Mouse (Mus musculus): ENCODE results near the gene Lrig1.

Gene Lrig1

DNA sequence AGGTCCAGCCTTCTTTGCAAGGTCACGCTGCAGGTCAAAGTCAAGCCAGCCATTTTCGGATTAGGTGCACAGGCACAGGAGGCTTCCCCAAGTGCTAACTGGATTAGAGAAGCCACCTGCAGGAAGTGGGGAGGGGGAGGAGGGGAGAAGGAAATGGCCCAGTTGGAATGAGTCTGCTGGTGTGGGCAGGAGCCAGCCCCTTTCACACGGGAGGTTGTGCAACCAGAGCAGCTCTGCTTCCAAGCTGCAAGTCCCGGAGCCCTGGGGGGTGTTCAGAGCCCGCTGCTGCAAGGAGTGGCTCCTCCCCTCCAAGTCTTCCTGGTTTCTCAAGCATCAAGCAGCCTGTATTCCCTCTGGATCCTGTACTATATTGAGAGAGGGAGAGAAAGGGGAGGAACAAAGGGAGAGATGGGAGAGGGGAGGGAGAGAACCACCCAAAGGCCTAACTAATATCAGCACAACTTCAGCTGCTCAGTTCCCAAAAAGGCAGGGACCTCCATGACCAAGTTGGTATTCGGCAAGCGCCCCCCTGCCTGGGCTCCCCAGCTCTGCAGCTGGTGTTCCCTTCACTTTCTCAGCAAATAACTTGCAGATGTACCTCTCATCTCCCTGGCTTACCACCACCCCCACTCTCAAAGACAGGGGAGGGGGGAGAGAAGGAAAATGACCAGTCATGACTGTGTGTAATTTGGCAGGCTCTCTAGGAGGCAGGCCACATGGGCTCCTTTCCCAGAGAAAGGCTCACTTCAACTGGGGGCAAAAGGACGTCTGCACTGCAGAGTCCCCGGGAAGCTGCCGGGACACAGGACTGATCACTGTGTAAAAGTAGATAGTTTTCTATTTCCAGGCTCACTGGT is 52.2 kb downstream of the Lrig1 start:
- no peak for DNase-seq (ENCODE audit: low spot score in 2 of 2)

- DNase-seq (ENCODE audit: low spot score in 2 of 2) = no peak
These were observed 53.1 kb downstream of the Lrig1 start for GRCm38 (mm10) chr6:94646902-94647301.

- no peak for DNase-seq (ENCODE audit: low spot score in 2 of 2)
These were observed 53.6 kb downstream of the Lrig1 start for GRCm38 (mm10) chr6:94646274-94646863.

DNA sequence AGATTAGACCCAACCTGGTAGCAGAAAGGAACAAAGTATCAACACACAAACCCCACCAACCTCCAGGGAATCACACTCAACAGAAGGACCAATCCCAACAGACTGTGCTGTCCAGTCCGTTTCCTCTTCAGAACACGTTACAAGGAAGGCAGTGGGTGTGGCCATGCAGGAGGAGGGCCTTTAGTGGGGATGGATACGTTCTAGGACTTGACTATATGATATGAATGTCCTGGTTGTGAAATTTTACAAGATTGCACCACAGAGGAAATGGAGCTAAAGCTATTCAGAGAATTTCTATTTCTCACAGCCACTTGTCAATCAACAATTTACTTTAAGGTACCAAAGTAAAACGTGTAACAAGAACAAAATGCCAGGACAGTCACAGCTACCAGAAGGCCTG is 54.2 kb downstream of the Lrig1 start:
- no peak for DNase-seq (ENCODE audit: low spot score in 2 of 2)

DNA sequence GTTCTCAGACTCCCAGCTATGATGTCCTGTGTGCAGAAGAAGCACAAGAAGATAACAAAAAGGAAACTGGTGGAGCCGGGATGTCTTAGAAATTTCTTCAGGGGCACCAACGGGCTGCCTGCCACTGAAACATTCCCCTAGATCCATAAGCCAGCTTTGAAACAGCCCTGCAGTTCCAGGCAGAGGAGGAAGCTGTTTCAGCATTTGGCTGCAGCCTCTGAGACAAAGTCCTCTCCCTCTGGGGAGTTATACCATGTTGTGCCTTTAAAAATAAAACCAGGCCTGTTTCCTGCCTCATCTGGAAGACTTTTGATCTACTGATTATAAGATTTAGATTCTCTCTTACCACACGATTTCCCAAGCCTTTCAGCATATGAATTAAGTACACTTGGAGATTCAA is 55.3 kb downstream of the Lrig1 start:
- DNase-seq (ENCODE audit: low spot score in 2 of 2) = no peak

- DNase-seq (ENCODE audit: low spot score in 2 of 2) = no peak
These were observed 56.0 kb downstream of the Lrig1 start for GRCm38 (mm10) chr6:94643989-94644388.

- no peak for DNase-seq (ENCODE audit: low spot score in 2 of 2)
These were observed 57.9 kb downstream of the Lrig1 start for GRCm38 (mm10) chr6:94642048-94642447.

GRCm38 (mm10) chr6:94640297-94640696 is 59.7 kb downstream of the Lrig1 start:
- DNase-seq (ENCODE audit: low spot score in 2 of 2) = no peak

- peak in 1 of 2 experiments; percentile 15 for DNase-seq (ENCODE audit: low spot score in 2 of 2)
These were observed 62.9 kb downstream of the Lrig1 start for GRCm38 (mm10) chr6:94637024-94637434.

DNA sequence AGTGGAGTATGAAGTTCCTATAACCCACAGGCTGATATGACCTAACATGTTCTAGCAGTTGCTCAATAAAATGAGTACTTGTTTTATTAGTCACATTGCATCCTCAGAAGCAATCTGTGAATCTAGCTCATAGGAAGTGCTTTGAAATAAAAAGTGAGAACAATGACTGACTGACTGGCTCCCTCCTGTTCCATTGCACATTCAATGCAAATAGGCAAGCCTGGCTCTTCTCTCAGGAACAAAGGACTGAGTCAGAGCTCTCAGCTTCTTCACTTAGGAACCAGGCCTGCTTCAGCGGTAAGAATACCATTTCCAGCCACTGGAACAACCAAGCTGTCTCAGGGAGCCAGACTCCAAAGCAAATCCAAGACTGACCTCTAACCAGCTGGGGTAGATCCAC is 64.6 kb downstream of the Lrig1 start:
- DNase-seq (ENCODE audit: low spot score in 2 of 2) = no peak

DNA sequence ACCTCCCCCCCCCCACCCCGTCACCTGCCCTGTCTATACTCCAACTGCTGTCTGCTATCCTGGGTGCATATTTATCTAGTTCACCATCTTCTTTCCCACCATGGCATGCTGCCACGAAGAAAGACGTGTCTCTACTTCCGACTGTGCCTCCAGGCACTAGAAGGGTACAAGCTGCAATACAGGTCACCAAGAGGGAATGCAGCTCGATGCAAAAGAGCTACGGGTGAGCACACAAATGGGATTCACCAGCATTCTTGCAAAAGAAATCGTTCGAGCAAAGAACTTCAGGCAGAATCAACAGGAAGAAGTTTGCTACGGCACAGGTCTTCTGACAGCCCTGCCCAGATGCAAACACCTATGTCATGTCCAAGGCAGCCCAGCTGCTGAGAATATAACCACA is 65.2 kb downstream of the Lrig1 start:
- DNase-seq (ENCODE audit: low spot score in 2 of 2) = no peak

DNA sequence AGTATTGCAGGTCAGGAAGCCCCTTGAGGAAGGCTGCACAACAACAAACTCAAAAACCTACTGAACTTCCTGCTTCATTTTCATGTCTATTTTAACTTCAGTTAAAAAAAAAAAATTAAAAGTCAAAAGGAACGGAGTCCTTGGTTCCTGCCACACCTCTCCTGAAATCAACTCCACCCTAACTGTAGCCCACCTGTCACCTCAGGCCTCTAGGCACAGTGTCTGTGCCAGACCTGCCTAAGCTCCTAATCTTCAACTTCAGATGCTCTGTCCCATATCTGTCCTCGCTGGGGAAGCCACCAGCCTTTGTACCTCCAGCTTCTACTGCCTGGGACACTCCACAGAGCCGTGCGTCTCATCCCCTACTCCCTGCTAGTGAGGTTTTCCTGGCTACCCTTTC is 65.7 kb downstream of the Lrig1 start:
- DNase-seq (ENCODE audit: low spot score in 2 of 2) = peak in 1 of 2 experiments; percentile 4

DNA sequence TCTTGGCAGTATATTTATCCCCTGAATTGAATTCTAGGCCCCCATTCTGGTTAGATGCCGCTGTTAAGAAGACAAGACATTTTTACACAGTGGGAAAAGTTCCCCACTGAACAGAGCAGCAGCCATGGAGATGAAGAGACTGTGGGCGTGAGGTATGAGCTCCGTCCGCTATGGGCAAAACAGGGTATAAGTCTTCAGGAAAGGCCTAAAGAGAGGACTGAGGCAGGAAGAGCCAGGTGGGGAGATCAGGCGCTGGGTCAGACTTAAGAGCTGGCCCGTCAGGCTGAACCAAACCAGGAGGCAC is 68.2 kb downstream of the Lrig1 start:
- DNase-seq (ENCODE audit: low spot score in 2 of 2) = no peak

- DNase-seq (ENCODE audit: low spot score in 2 of 2) = no peak
These were observed 68.7 kb downstream of the Lrig1 start for GRCm38 (mm10) chr6:94631051-94631778.

DNA sequence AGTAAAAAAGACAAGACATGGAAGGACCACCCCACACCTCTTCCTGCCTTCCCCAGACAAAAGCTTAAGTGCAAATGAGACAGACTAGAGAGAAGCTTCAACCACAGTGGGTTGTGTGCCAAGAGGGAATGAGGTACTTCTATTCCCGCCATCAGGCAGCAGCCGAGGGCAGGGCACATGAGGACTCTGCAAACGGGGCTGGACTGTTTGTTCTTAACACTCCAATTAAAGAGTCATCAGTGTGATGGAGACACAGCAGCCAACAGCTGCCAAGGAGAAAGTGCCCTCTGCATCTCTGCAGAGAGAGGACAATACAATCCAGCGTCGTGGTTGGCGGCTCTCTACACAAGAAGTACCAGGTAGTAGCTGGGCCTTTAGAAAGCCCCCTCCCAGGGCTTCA is 71.2 kb downstream of the Lrig1 start:
- DNase-seq (ENCODE audit: low spot score in 2 of 2) = no peak

- no peak for DNase-seq (ENCODE audit: low spot score in 2 of 2)
These were observed 72.0 kb downstream of the Lrig1 start for GRCm38 (mm10) chr6:94627714-94628595.

DNA sequence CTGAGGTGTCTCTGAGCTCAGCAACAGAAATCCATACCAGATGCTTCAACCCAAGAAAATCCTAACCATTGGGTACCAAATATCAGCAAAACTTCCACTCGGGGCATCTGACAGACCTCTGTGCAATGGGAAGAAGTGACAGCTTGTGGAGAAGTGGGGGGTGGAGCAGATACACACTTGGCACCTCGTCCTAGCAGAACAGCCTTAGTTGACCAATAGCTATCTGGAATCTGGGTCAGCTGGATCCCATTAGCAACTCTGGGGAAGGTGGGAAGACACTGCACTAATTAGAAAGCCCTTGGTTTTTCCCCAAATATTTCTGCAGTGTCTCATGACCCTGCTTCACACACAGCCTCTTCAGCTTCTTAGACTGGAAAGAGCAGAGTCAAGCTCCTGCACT is 73.2 kb downstream of the Lrig1 start:
- DNase-seq (ENCODE audit: low spot score in 2 of 2) = no peak

DNA sequence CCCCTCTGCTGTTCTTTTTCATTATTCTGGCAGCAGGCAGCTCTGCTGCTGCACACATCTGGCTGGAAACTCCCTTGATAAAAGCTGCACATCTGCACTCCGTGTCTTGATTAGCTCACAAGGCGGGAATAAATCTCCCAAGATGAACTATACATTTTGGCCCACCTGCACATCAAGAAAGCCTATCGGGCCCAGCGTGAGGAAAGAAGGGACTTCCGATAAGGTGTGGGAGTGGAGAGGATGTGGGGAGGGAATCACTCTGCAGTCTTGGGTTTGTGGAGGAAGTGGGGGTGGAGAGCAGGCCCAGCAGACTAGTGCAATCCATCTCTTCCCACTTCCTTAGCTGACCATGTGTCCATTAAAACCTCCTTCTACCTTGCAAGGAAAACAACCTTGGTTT is 74.1 kb downstream of the Lrig1 start:
- no peak for DNase-seq (ENCODE audit: low spot score in 2 of 2)

DNA sequence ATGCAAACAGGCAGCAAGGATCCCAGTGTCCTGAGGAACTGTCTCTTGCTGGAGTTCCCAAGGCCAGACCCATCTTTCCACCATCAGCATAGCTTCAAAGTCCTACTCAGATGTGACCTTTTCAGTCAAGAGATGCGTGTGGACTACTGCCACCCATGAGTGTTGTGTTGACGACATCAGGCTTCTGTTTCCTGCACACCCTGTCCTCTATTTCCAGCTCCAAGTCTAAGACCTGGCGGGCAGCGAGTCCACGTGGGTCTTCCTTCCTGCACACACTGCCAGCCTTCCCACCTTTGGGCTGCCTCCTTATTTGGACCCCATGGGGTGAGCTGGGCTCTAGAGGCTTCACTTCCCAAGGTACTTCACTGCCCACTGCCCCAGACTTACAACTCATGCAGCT is 75.4 kb downstream of the Lrig1 start:
- no peak for DNase-seq (ENCODE audit: low spot score in 2 of 2)

DNA sequence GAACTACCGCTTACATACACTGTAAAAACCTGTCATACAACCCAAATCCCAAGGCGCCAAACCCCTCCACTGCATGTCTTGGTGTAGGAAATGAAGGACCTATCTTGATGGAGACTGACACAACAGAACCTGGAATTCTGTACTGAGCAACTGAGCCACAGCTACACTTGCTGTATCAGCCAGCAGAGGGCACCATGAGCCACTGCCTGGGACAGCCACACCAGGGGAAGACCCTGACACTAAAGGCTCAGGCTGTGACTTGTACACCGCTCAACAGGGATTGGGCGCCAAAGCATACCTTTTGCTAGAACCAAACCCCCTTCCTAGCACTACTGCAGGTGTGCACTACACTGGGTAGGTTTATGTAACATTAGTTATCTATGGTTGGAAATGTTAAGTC is 77.0 kb downstream of the Lrig1 start:
- DNase-seq (ENCODE audit: low spot score in 2 of 2) = peak; percentile 31 to 33

GRCm38 (mm10) chr6:94620801-94621301 is 79.1 kb downstream of the Lrig1 start:
- DNase-seq (ENCODE audit: low spot score in 2 of 2) = no peak

DNA sequence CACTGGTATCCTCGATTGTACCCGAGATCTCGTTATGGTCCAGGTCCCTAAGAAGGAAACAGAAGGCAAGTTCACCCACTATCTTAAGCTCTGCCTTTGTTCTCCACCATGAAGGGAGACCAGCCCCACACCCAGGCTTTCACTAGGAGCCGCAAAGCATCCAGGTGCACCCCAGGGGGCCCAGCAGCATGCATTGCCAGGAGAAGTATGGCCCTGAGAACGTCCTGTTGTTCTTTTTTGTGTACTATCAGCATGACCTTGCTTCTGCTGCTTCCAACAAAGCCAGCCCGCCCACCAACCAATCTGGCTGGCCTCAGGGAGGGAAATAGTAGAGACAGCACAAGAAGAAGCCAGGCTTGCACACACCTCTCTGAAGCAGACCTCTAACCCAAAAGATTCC is 79.7 kb downstream of the Lrig1 start:
- DNase-seq (ENCODE audit: low spot score in 2 of 2) = no peak
